Mouse (Mus musculus): ENCODE results near the gene Tfrc. TPM values are rescaled to one million over a fixed set of nuclear protein-coding genes. Genes with fewer than 3 reads are reported as not detected.
"Not testable (repeated sequence)": the region's sequence is repeated elsewhere in the genome, so short reads cannot be mapped to it uniquely, and the experiment has no call there.

The Tfrc gene
- total RNA-seq, 2 experiments from 2014 or later, result 70.3 to 72.3 TPM

- TF ChIP-seq CTCF (conservative IDR thresholded peaks at IDR 0.05), result no peak
- H3K4me3 ChIP-seq, result no peak overlapping the region
- DNase-seq (ENCODE audit: low spot score in 2 of 2), result no peak
- H3K27ac ChIP-seq, result no peak overlapping the region
Observed at GRCm38 (mm10) chr16:32628140-32628539, 19.4 kb downstream of the Tfrc start.

- DNase-seq (ENCODE audit: low spot score in 2 of 2), result no peak
- no peak overlapping the region for H3K27ac ChIP-seq
- no peak for TF ChIP-seq CTCF (conservative IDR thresholded peaks at IDR 0.05)
- H3K4me3 ChIP-seq, result no peak overlapping the region
Observed at GRCm38 (mm10) chr16:32632328-32632824, 23.7 kb downstream of the Tfrc start.

GRCm38 (mm10) chr16:32633486-32634012 is 24.8 kb downstream of the Tfrc start:
- H3K27ac ChIP-seq, result no peak overlapping the region
- TF ChIP-seq CTCF (conservative IDR thresholded peaks at IDR 0.05), result no peak
- no peak for DNase-seq (ENCODE audit: low spot score in 2 of 2)
- H3K4me3 ChIP-seq, result no peak overlapping the region

- no peak for TF ChIP-seq CTCF (conservative IDR thresholded peaks at IDR 0.05)
- Histone ChIP-seq H3K27ac (no peak overlapping the region), H3K4me3 (no peak overlapping the region)
- DNase-seq (ENCODE audit: low spot score in 2 of 2), result no peak
Observed at GRCm38 (mm10) chr16:32634183-32634582, 25.5 kb downstream of the Tfrc start.

- peak; percentile 48 for TF ChIP-seq CTCF (conservative IDR thresholded peaks at IDR 0.05)
- H3K4me3 ChIP-seq, result no peak overlapping the region
- no peak overlapping the region for H3K27ac ChIP-seq
- DNase-seq (ENCODE audit: low spot score in 2 of 2), result no peak
Observed at GRCm38 (mm10) chr16:32635314-32635713, 26.6 kb downstream of the Tfrc start.

GRCm38 (mm10) chr16:32636331-32636730 is 27.6 kb downstream of the Tfrc start:
- Histone ChIP-seq H3K4me3 (no peak overlapping the region), H3K27ac (no peak overlapping the region)
- no peak for DNase-seq (ENCODE audit: low spot score in 2 of 2)
- no peak for TF ChIP-seq CTCF (conservative IDR thresholded peaks at IDR 0.05)

- DNase-seq (ENCODE audit: low spot score in 2 of 2), result no peak
- Histone ChIP-seq H3K27ac (no peak overlapping the region), H3K4me3 (no peak overlapping the region)
- TF ChIP-seq CTCF (conservative IDR thresholded peaks at IDR 0.05), result no peak
Observed at GRCm38 (mm10) chr16:32636871-32637521, 28.3 kb downstream of the Tfrc start.

- peak; percentile 92 for TF ChIP-seq CTCF (conservative IDR thresholded peaks at IDR 0.05)
- DNase-seq (ENCODE audit: low spot score in 2 of 2), result peak; percentile 66 to 76
- Histone ChIP-seq H3K27ac (no peak overlapping the region), H3K4me3 (no peak overlapping the region)
Observed at GRCm38 (mm10) chr16:32638476-32638875, 29.8 kb downstream of the Tfrc start.

- no peak for DNase-seq (ENCODE audit: low spot score in 2 of 2)
- H3K4me3 ChIP-seq, result no peak overlapping the region
- no peak for TF ChIP-seq CTCF (conservative IDR thresholded peaks at IDR 0.05)
- H3K27ac ChIP-seq, result no peak overlapping the region
Observed at GRCm38 (mm10) chr16:32640096-32640495, 31.4 kb downstream of the Tfrc start.

GRCm38 (mm10) chr16:32640683-32641082 is 32.0 kb downstream of the Tfrc start:
- DNase-seq (ENCODE audit: low spot score in 2 of 2), result not testable (repeated sequence)

GRCm38 (mm10) chr16:32641440-32642219 is 32.9 kb downstream of the Tfrc start:
- Histone ChIP-seq H3K4me3 (no peak overlapping the region), H3K27ac (no peak overlapping the region)
- DNase-seq (ENCODE audit: low spot score in 2 of 2), result no peak
- no peak for TF ChIP-seq CTCF (conservative IDR thresholded peaks at IDR 0.05)

More at GRCm38 (mm10) chr16:32640683-32641082, 32.0 kb downstream of the Tfrc start:
- H3K4me3 ChIP-seq, H3K27ac ChIP-seq: not testable (repeated sequence)
- peak; percentile 23; the same call in 1 of the 2 replicates for TF ChIP-seq CTCF (conservative IDR thresholded peaks at IDR 0.05)

GRCm38 (mm10) chr16:32642280-32642679 is 33.6 kb downstream of the Tfrc start:
- no peak for DNase-seq (ENCODE audit: low spot score in 2 of 2)
- Histone ChIP-seq H3K27ac (no peak overlapping the region), H3K4me3 (no peak overlapping the region)
- no peak for TF ChIP-seq CTCF (conservative IDR thresholded peaks at IDR 0.05)

- peak within 1 kb of the TSS; percentile 85 for H3K4me3 ChIP-seq
- no peak for TF ChIP-seq CTCF (conservative IDR thresholded peaks at IDR 0.05)
- H3K27ac ChIP-seq, result peak within 1 kb of the TSS; percentile 91
- DNase-seq (ENCODE audit: low spot score in 2 of 2), result peak; percentile 84 to 88
Observed at GRCm38 (mm10) chr16:32643661-32644061, 34.9 kb downstream of the Tfrc start, which contains the start of gene Tnk2. Gene Tnk2 (plus strand): TSS chr16:32643874.
